10 mouse cellular contexts compared by ENCODE assay signal in genomic region chr13:91741280-91742047, GRCm38 (mm10). TPM values are rescaled to one million over a fixed set of nuclear protein-coding genes. Genes with fewer than 3 reads are reported as not detected.
A peak's percentile ranks its signal among the peaks of the same experiment; 100 is the strongest.
DNase-seq lines count a peak whose midpoint lies in the region; ATAC-seq and TF ChIP-seq lines count a peak whose summit lies in the region.
"Had no signal": no experiment of that assay in that cellular context is flagged by ENCODE, and none has a peak within 500 bp of the region (broad histone marks: within the 10 kb centered on the region; RNA-seq: fewer than 3 reads in every experiment).

TSS of gene Acot12 (plus strand) at chr13:91741512.

- DNase-seq in lung, postnatal 25 days (ENCODE audit: low spot score) = no peak
- peak; percentile 54 to 60 for DNase-seq in cerebellum, postnatal 14 days
- DNase-seq in gastrocnemius, postnatal 14 days = peak; percentile 31
- peak; percentile 73 for DNase-seq in intestine, embryonic 14.5 days (ENCODE audit: low spot score)
- DNase-seq in liver, adult 2 months (ENCODE audit: extremely low read depth, low read depth, low spot score) = peak; percentile 89
- no peak for DNase-seq in spleen, postnatal 4 days (ENCODE audit: low spot score in 2 of 2)

- no peak within 1 kb of the TSS for H3K27ac ChIP-seq in lung, embryonic 15.5 days
- H3K27ac ChIP-seq in intestine, embryonic 14.5 days (ENCODE audit: low read depth) = no peak within 1 kb of the TSS
- H3K27ac ChIP-seq in liver, adult 2 months (replicated peaks; ENCODE audit: insufficient read depth, low read depth, low read length) = peak within 1 kb of the TSS; percentile 99
- no peak within 1 kb of the TSS for H3K27ac ChIP-seq in neural tube, embryonic 15.5 days (replicated peaks)
- H3K27ac ChIP-seq: macrophage had no signal

- WGBS in lung, embryonic 15.5 days = 6% methylated on average over 45 of the region's 45 CpGs
- WGBS in intestine, embryonic 14.5 days = 8% methylated on average over 45 of the region's 45 CpGs
- WGBS in liver, adult 2 months = 2% methylated on average over 45 of the region's 45 CpGs
- 8% methylated on average over 45 of the region's 45 CpGs for WGBS in neural tube, embryonic 15.5 days

- intact Hi-C loops in gastrocnemius, postnatal 14 days (cut with DNase I; ENCODE audit: low total_unique reads) = no loop called here

- H3K36me3 ChIP-seq in lung, embryonic 15.5 days = no peaks in the 10 kb centered on the region
- no peaks in the 10 kb centered on the region for H3K36me3 ChIP-seq in intestine, embryonic 14.5 days (ENCODE audit: control insufficient read depth, insufficient read depth, low read length)
- peaks cover 4% of the 10 kb centered on the region for H3K36me3 ChIP-seq in liver, adult 2 months (ENCODE audit: control insufficient read depth, insufficient read depth, low read length)
- no peaks in the 10 kb centered on the region for H3K36me3 ChIP-seq in neural tube, embryonic 15.5 days

- peak; percentile 78 for TF ChIP-seq POLR2A in liver, adult 2 months (IDR thresholded peaks at IDR 0.05; ENCODE audit: extremely low read depth, insufficient read depth, low read length)

- H3K27me3 ChIP-seq in lung, embryonic 15.5 days = peaks cover 8% of the 10 kb centered on the region; the same call in 1 of the 2 replicates
- H3K27me3 ChIP-seq in intestine, embryonic 14.5 days (replicated peaks; ENCODE audit: control insufficient read depth, insufficient read depth, low read length) = peaks cover 3% of the 10 kb centered on the region; the same call in 1 of the 2 replicates
- no peaks in the 10 kb centered on the region for H3K27me3 ChIP-seq in liver, adult 2 months (ENCODE audit: control insufficient read depth, insufficient read depth, low read length)
- no peaks in the 10 kb centered on the region for H3K27me3 ChIP-seq in neural tube, embryonic 15.5 days (replicated peaks)

- H3K9me3 ChIP-seq in lung, embryonic 15.5 days = no peaks in the 10 kb centered on the region
- H3K9me3 ChIP-seq in intestine, embryonic 14.5 days (ENCODE audit: control insufficient read depth, low read length) = no peaks in the 10 kb centered on the region
- H3K9me3 ChIP-seq in neural tube, embryonic 15.5 days (replicated peaks) = no peaks in the 10 kb centered on the region

- peaks cover 9% of the 10 kb centered on the region; the same call in 1 of the 2 replicates for H3K4me1 ChIP-seq in lung, embryonic 15.5 days
- no peaks in the 10 kb centered on the region for H3K4me1 ChIP-seq in intestine, embryonic 14.5 days (replicated peaks; ENCODE audit: control insufficient read depth, insufficient read depth, low read length)
- peaks cover 18% of the 10 kb centered on the region for H3K4me1 ChIP-seq in liver, adult 2 months (ENCODE audit: control insufficient read depth, insufficient read depth, low read length)
- H3K4me1 ChIP-seq in neural tube, embryonic 15.5 days = peaks cover 12% of the 10 kb centered on the region

- peaks cover 8% of the 10 kb centered on the region; the same call in 1 of the 2 replicates for H3K79me2 ChIP-seq in liver, adult 2 months (ENCODE audit: control insufficient read depth, insufficient read depth, low read length)

- H3K4me2 ChIP-seq in lung, embryonic 15.5 days = peak within 1 kb of the TSS; percentile 85
- H3K4me2 ChIP-seq in intestine, embryonic 14.5 days (ENCODE audit: low read length) = peak within 1 kb of the TSS; percentile 75
- H3K4me2 ChIP-seq in neural tube, embryonic 15.5 days = peak within 1 kb of the TSS; percentile 86

- no peak for ATAC-seq in lung, embryonic 15.5 days (ENCODE audit: borderline replicate concordance, extremely low read depth, low FRiP score, low TSS enrichment)
- peak; percentile 78 for ATAC-seq in intestine, embryonic 14.5 days (replicated peaks; ENCODE audit: low FRiP score, low TSS enrichment, low read depth)
- ATAC-seq in neural tube, embryonic 15.5 days (ENCODE audit: low FRiP score) = peak; percentile 83
- ATAC-seq: Patski had no signal

- H3K4me3 ChIP-seq in lung, embryonic 15.5 days = peak within 1 kb of the TSS; percentile 40
- peak within 1 kb of the TSS; percentile 39 for H3K4me3 ChIP-seq in intestine, embryonic 14.5 days (ENCODE audit: low read depth, low read length)
- H3K4me3 ChIP-seq in liver, adult 2 months (ENCODE audit: insufficient read depth, low read depth, low read length) = peak within 1 kb of the TSS; percentile 96
- H3K4me3 ChIP-seq in neural tube, embryonic 15.5 days (replicated peaks) = peak within 1 kb of the TSS; percentile 46

- peak within 1 kb of the TSS; percentile 37 for H3K9ac ChIP-seq in lung, embryonic 15.5 days
- peak within 1 kb of the TSS; percentile 6; the same call in 1 of the 2 replicates for H3K9ac ChIP-seq in intestine, embryonic 14.5 days (ENCODE audit: low read length)
- H3K9ac ChIP-seq in liver, adult 2 months (ENCODE audit: low read depth, low read length) = peak within 1 kb of the TSS; percentile 98
- H3K9ac ChIP-seq in neural tube, embryonic 15.5 days (replicated peaks) = peak within 1 kb of the TSS; percentile 64

- no peak for TF ChIP-seq CTCF in liver, adult 2 months (IDR thresholded peaks at IDR 0.05; ENCODE audit: low read depth, low read length)

RNA-seq across cellular contexts. Expression of gene Acot12, which starts in this region (rescaled TPM):
- polyA plus RNA-seq in lung, embryonic 15.5 days (2015; fragmentation: Nextera tagmentation; extraction: Ambion mirVana) = not detected in 2 replicates
- not detected for total RNA-seq in gastrocnemius, postnatal 14 days (2021)
- 0.47 TPM in 1 of 2 replicates, not detected in the other for polyA plus RNA-seq in intestine, embryonic 14.5 days (2014; fragmentation: Nextera tagmentation; extraction: Ambion mirVana)
- 104 and 121 TPM in 2 replicates for total RNA-seq in liver, adult 2 months (2014; rRNA removed)
- 57.1 and 58.8 TPM in 2 replicates for polyA plus RNA-seq in liver, adult 2 months (2012; rRNA removed)
- polyA plus RNA-seq in neural tube, embryonic 15.5 days (2015; fragmentation: Nextera tagmentation; extraction: Ambion mirVana) = 0.17 and 0.41 TPM in 2 replicates
- polyA plus RNA-seq: macrophage, Patski had no signal

Comparison
In these comparisons a context has a peak if more than half of its experiments do, and no peak if none do; other contexts are left out.
1. RNA of gene Acot12 (total RNA-seq): 104 to 121 TPM in liver, adult 2 months; not detected in gastrocnemius, postnatal 14 days; every median in the first group is over 10 times any median in the second.
2. RNA of gene Acot12 (polyA plus RNA-seq): 57.1 to 58.8 TPM in liver, adult 2 months; 0.47 TPM in intestine, embryonic 14.5 days, 0.17 to 0.41 TPM in neural tube, embryonic 15.5 days and not detected in lung, embryonic 15.5 days; every median in the first group is over 10 times any median in the second.
3. Peak in DNase-seq in gastrocnemius, postnatal 14 days; RNA of the gene not detected or under 1 TPM.
4. Peak in DNase-seq, ATAC-seq, H3K4me3 ChIP-seq, H3K9ac ChIP-seq and H3K4me2 ChIP-seq in intestine, embryonic 14.5 days; RNA of the gene not detected or under 1 TPM.
5. Peak in ATAC-seq, H3K4me3 ChIP-seq, H3K9ac ChIP-seq and H3K4me2 ChIP-seq in neural tube, embryonic 15.5 days; RNA of the gene not detected or under 1 TPM.
6. H3K4me3 ChIP-seq: peak in every context shown above with its lines; median percentile 96 in liver, adult 2 months; 46 in neural tube, embryonic 15.5 days; 40 in lung, embryonic 15.5 days; 39 in intestine, embryonic 14.5 days.
7. H3K9ac ChIP-seq: peak in every context shown above with its lines; median percentile 98 in liver, adult 2 months; 64 in neural tube, embryonic 15.5 days; 37 in lung, embryonic 15.5 days; 6 in intestine, embryonic 14.5 days.
8. DNase-seq: peak in cerebellum, postnatal 14 days (2 of 2) and liver, adult 2 months (single experiment); none in lung, postnatal 25 days (single experiment) and spleen, postnatal 4 days (0 of 2).
9. Peak in every context shown above with its lines, with median percentiles within 50 percentile points of each other: H3K4me2 ChIP-seq.